Mouse (Mus musculus): ENCODE results near the gene Foxi2. TPM values are rescaled to one million over a fixed set of nuclear protein-coding genes. Genes with fewer than 3 reads are reported as not detected.

The Foxi2 gene
- total and polyA plus RNA-seq, 3 experiments = not detected

GRCm38 (mm10) chr7:135428840-135429239 is 18.7 kb downstream of the Foxi2 start:
- no peak for TF ChIP-seq MAX (IDR thresholded peaks at IDR 0.05; ENCODE audit: low read length)
- peak in 1 of 2 experiments; percentile 40; a peak in 2 of 4 replicates for TF ChIP-seq CTCF (conservative IDR thresholded peaks at IDR 0.05 in 1 of 2, IDR thresholded peaks at IDR 0.05 in 1 of 2; ENCODE audit: low read depth in 2 of 2, low read length in 2 of 2)
- Histone ChIP-seq H3K4me2 (ENCODE audit: insufficient read depth, low read depth, poor library complexity, severe bottlenecking) (no peak overlapping the region), H3K9ac (ENCODE audit: insufficient read depth, low read depth) (no peak overlapping the region), H3K36me3 (replicated peaks in 1 of 2; ENCODE audit: control insufficient read depth in 1 of 2, insufficient read depth in 1 of 2, low read length in 1 of 2) (no peaks in the 10 kb centered on the region), H3K27me3 (replicated peaks) (peaks cover 62% of the 10 kb centered on the region), H3K79me2 (replicated peaks; ENCODE audit: control insufficient read depth, extremely low read depth, insufficient read depth, poor library complexity, severe bottlenecking) (no peaks in the 10 kb centered on the region), H3K4me3 (replicated peaks in 1 of 3; ENCODE audit: low read depth in 2 of 3, low read length in 2 of 3, poor library complexity in 1 of 3) (no peak overlapping the region), H3K4me1 (ENCODE audit: control insufficient read depth in 1 of 2, insufficient read depth in 2 of 2) (no peaks in the 10 kb centered on the region), H3K9me3 (replicated peaks; ENCODE audit: low read length) (peaks cover 2% of the 10 kb centered on the region), H3K27ac (ENCODE audit: insufficient read depth, low read depth) (no peak overlapping the region)
- in situ Hi-C loops (cut with MboI; ENCODE audit: low pct_ligation_motif_present, low pct_unique_long_range_greater_than_20kb, low sequenced_read_pairs) (no loop called here), dilution Hi-C loops (cut with MboI; ENCODE audit: extremely low pct_ligation_motif_present, extremely low pct_unique_long_range_greater_than_20kb, low sequenced_read_pairs) (no loop called here)
- peak; percentile 4 for DNase-seq (ENCODE audit: extremely low read depth)

- no peaks in the 10 kb centered on the region for H3K36me3 ChIP-seq (replicated peaks in 1 of 2; ENCODE audit: control insufficient read depth in 1 of 2, insufficient read depth in 1 of 2, low read length in 1 of 2)
- H3K79me2 ChIP-seq (replicated peaks; ENCODE audit: control insufficient read depth, extremely low read depth, insufficient read depth, poor library complexity, severe bottlenecking) = no peaks in the 10 kb centered on the region
- peaks cover 2% of the 10 kb centered on the region for H3K9me3 ChIP-seq (replicated peaks; ENCODE audit: low read length)
- no peak for DNase-seq (ENCODE audit: extremely low read depth)
- no peak overlapping the region for H3K9ac ChIP-seq (ENCODE audit: insufficient read depth, low read depth)
- H3K4me1 ChIP-seq (ENCODE audit: control insufficient read depth in 1 of 2, insufficient read depth in 2 of 2) = no peaks in the 10 kb centered on the region
- no peak overlapping the region for H3K4me3 ChIP-seq (replicated peaks in 1 of 3; ENCODE audit: low read depth in 2 of 3, low read length in 2 of 3, poor library complexity in 1 of 3)
- in situ Hi-C loops (cut with MboI; ENCODE audit: low pct_ligation_motif_present, low pct_unique_long_range_greater_than_20kb, low sequenced_read_pairs) (no loop called here), dilution Hi-C loops (cut with MboI; ENCODE audit: extremely low pct_ligation_motif_present, extremely low pct_unique_long_range_greater_than_20kb, low sequenced_read_pairs) (no loop called here)
- TF ChIP-seq USF1 (IDR thresholded peaks at IDR 0.05; ENCODE audit: low read depth, low read length) = no peak
- H3K27ac ChIP-seq (ENCODE audit: insufficient read depth, low read depth) = no peak overlapping the region
- H3K27me3 ChIP-seq (replicated peaks) = peaks cover 41% of the 10 kb centered on the region
- no peak overlapping the region for H3K4me2 ChIP-seq (ENCODE audit: insufficient read depth, low read depth, poor library complexity, severe bottlenecking)
These were observed 20.8 kb downstream of the Foxi2 start for GRCm38 (mm10) chr7:135430903-135431302.

GRCm38 (mm10) chr7:135443903-135444302 is 33.8 kb downstream of the Foxi2 start:
- H3K36me3 ChIP-seq (replicated peaks in 1 of 2; ENCODE audit: control insufficient read depth in 1 of 2, insufficient read depth in 1 of 2, low read length in 1 of 2) = no peaks in the 10 kb centered on the region
- DNase-seq (ENCODE audit: extremely low read depth) = no peak
- dilution Hi-C loops (cut with MboI; ENCODE audit: extremely low pct_ligation_motif_present, extremely low pct_unique_long_range_greater_than_20kb, low sequenced_read_pairs) = no loop called here

GRCm38 (mm10) chr7:135451340-135451739 is 41.2 kb downstream of the Foxi2 start:
- Histone ChIP-seq H3K9me3 (replicated peaks; ENCODE audit: low read length) (no peaks in the 10 kb centered on the region), H3K4me1 (ENCODE audit: control insufficient read depth in 1 of 2, insufficient read depth in 2 of 2) (no peaks in the 10 kb centered on the region), H3K27ac (ENCODE audit: insufficient read depth, low read depth) (no peak overlapping the region), H3K4me3 (replicated peaks in 1 of 3; ENCODE audit: low read depth in 2 of 3, low read length in 2 of 3, poor library complexity in 1 of 3) (no peak overlapping the region), H3K27me3 (replicated peaks) (peaks cover 89% of the 10 kb centered on the region), H3K4me2 (ENCODE audit: insufficient read depth, low read depth, poor library complexity, severe bottlenecking) (no peak overlapping the region), H3K36me3 (replicated peaks in 1 of 2; ENCODE audit: control insufficient read depth in 1 of 2, insufficient read depth in 1 of 2, low read length in 1 of 2) (no peaks in the 10 kb centered on the region), H3K79me2 (replicated peaks; ENCODE audit: control insufficient read depth, extremely low read depth, insufficient read depth, poor library complexity, severe bottlenecking) (no peaks in the 10 kb centered on the region), H3K9ac (ENCODE audit: insufficient read depth, low read depth) (no peak overlapping the region)
- no peak for TF ChIP-seq USF1 (IDR thresholded peaks at IDR 0.05; ENCODE audit: low read depth, low read length)
- TF ChIP-seq HCFC1 (IDR thresholded peaks at IDR 0.05; ENCODE audit: low read depth, low read length) = no peak
- no peak for TF ChIP-seq ELF1 (IDR thresholded peaks at IDR 0.05; ENCODE audit: low read depth, low read length)
- no peak for TF ChIP-seq ZKSCAN1 (IDR thresholded peaks at IDR 0.05; ENCODE audit: borderline replicate concordance, low read depth, low read length)
- TF ChIP-seq IRF4 (IDR thresholded peaks at IDR 0.05; ENCODE audit: low read depth, low read length) = no peak
- no peak for TF ChIP-seq JUND (conservative IDR thresholded peaks at IDR 0.05; ENCODE audit: low read depth, low read length)
- no peak for TF ChIP-seq KAT2A (IDR thresholded peaks at IDR 0.05; ENCODE audit: insufficient replicate concordance, low read length)
- TF ChIP-seq POLR2A (IDR thresholded peaks at IDR 0.05; ENCODE audit: low read depth, low read length) = no peak
- no peak for TF ChIP-seq UBTF (IDR thresholded peaks at IDR 0.05; ENCODE audit: low read depth, low read length)
- no peak for TF ChIP-seq POLR2AphosphoS2 (IDR thresholded peaks at IDR 0.05; ENCODE audit: low read depth, low read length)
- no peak for TF ChIP-seq SIN3A (IDR thresholded peaks at IDR 0.05; ENCODE audit: low read length)
- TF ChIP-seq NRF1 (IDR thresholded peaks at IDR 0.05; ENCODE audit: low read depth, low read length) = no peak
- no peak for TF ChIP-seq CHD1 (IDR thresholded peaks at IDR 0.05; ENCODE audit: low read depth, low read length)
- no peak for TF ChIP-seq PAX5 (IDR thresholded peaks at IDR 0.05; ENCODE audit: low read length)
- no peak for TF ChIP-seq USF2 (conservative IDR thresholded peaks at IDR 0.05; ENCODE audit: low read depth, low read length)
- no peak for TF ChIP-seq MYC (IDR thresholded peaks at IDR 0.05; ENCODE audit: low read depth, low read length)
- TF ChIP-seq RAD21 (IDR thresholded peaks at IDR 0.05; ENCODE audit: low read depth, low read length) = no peak
- TF ChIP-seq ZC3H11A (IDR thresholded peaks at IDR 0.05; ENCODE audit: low read depth, low read length) = no peak
- no peak for TF ChIP-seq EP300 (IDR thresholded peaks at IDR 0.05; ENCODE audit: low read length)
- no peak for DNase-seq (ENCODE audit: extremely low read depth)
- in situ Hi-C loops (cut with MboI; ENCODE audit: low pct_ligation_motif_present, low pct_unique_long_range_greater_than_20kb, low sequenced_read_pairs) = no loop called here
- dilution Hi-C loops (cut with MboI; ENCODE audit: extremely low pct_ligation_motif_present, extremely low pct_unique_long_range_greater_than_20kb, low sequenced_read_pairs) = no loop called here

More at GRCm38 (mm10) chr7:135443903-135444302, 33.8 kb downstream of the Foxi2 start:
- Histone ChIP-seq H3K9ac (ENCODE audit: insufficient read depth, low read depth) (no peak overlapping the region), H3K4me3 (replicated peaks in 1 of 3; ENCODE audit: low read depth in 2 of 3, low read length in 2 of 3, poor library complexity in 1 of 3) (no peak overlapping the region), H3K27ac (ENCODE audit: insufficient read depth, low read depth) (no peak overlapping the region), H3K79me2 (replicated peaks; ENCODE audit: control insufficient read depth, extremely low read depth, insufficient read depth, poor library complexity, severe bottlenecking) (no peaks in the 10 kb centered on the region), H3K9me3 (replicated peaks; ENCODE audit: low read length) (no peaks in the 10 kb centered on the region), H3K4me1 (ENCODE audit: control insufficient read depth in 1 of 2, insufficient read depth in 2 of 2) (no peaks in the 10 kb centered on the region), H3K4me2 (ENCODE audit: insufficient read depth, low read depth, poor library complexity, severe bottlenecking) (no peak overlapping the region), H3K27me3 (replicated peaks) (peaks cover 70% of the 10 kb centered on the region)
- TF ChIP-seq MYC (IDR thresholded peaks at IDR 0.05; ENCODE audit: low read depth, low read length) (no peak), MAFK (IDR thresholded peaks at IDR 0.05; ENCODE audit: insufficient replicate concordance, low read length) (peak; percentile 72)
- in situ Hi-C loops (cut with MboI; ENCODE audit: low pct_ligation_motif_present, low pct_unique_long_range_greater_than_20kb, low sequenced_read_pairs) = no loop called here
